Mouse (Mus musculus) heart, adult 10 weeks (tissue): ENCODE results near the gene Gm10230. TPM values are rescaled to one million over a fixed set of nuclear protein-coding genes. Genes with fewer than 3 reads are reported as not detected.

Experiments used
- polyA plus RNA-seq: library from polyadenylated mRNA; stranded (reverse); fragments of 350-450 nt; fragmentation: Illumina TruSeq; extraction: RNeasy Lipid Tissue Mini Kit (QIAGEN cat#74804); gene quantifications from one replicate; pipeline ENCODE4 v1.2.3, GENCODE M21; 2014; ENCODE audit warnings: low read depth, low replicate concordance

The Gm10230 gene
- polyA plus RNA-seq = not detected

DNA sequence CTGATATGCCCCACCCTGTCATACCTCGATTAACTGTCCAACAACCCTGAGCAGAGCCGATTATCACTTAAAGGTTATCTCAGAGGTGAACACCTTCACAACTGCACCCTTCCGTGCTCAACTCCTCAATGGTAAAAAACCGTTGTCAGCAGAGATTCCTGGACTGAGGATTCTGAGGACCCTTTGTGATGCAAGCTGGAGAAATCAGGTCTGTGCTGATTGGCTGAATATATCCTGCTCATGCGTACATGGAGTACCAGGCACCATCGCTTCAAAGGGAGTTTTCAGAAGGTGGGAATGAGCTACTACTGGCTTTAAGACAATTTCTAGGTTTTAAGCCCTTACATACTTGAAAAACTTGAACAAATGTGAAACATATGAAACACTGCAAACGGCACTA, at the start of gene Gm10230:
Gm10230 (minus strand) TSS at position 101 of the 400 bp plus-strand sequence.

